Mouse (Mus musculus): ENCODE measurements around the gene Zmynd8.

- TF ChIP-seq CTCF (IDR thresholded peaks at IDR 0.05 in 2 of 3, conservative IDR thresholded peaks at IDR 0.05 in 1 of 3; ENCODE audit: control insufficient read depth in 1 of 3, insufficient read depth in 1 of 3, low read depth in 2 of 3, low read length in 3 of 3, poor library complexity in 1 of 3, severe bottlenecking in 1 of 3) = no peak
- TF ChIP-seq CHD1 (IDR thresholded peaks at IDR 0.05; ENCODE audit: low read depth, low read length) = no peak
- no peak for TF ChIP-seq POLR2AphosphoS5 (IDR thresholded peaks at IDR 0.05; ENCODE audit: borderline replicate concordance, low read depth, low read length)
- TF ChIP-seq POLR2A (IDR thresholded peaks at IDR 0.05; ENCODE audit: control insufficient read depth in 1 of 2, insufficient read depth in 1 of 2, low read depth in 1 of 2, low read length in 2 of 2, poor library complexity in 1 of 2) = no peak
- TF ChIP-seq GATA1 (IDR thresholded peaks at IDR 0.05; ENCODE audit: low read depth, low read length) = no peak
- TF ChIP-seq CHD2 (IDR thresholded peaks at IDR 0.05; ENCODE audit: low read length) = no peak
- no peak for TF ChIP-seq UBTF (IDR thresholded peaks at IDR 0.05; ENCODE audit: borderline replicate concordance, insufficient read depth, low read depth, low read length)
- TF ChIP-seq EP300 (IDR thresholded peaks at IDR 0.05; ENCODE audit: low read depth in 1 of 2, low read length in 2 of 2) = no peak
- no peak for TF ChIP-seq SIN3A (IDR thresholded peaks at IDR 0.05; ENCODE audit: low read length)
- TF ChIP-seq ZKSCAN1 (IDR thresholded peaks at IDR 0.05; ENCODE audit: low read depth, low read length) = no peak
- no peak for TF ChIP-seq GABPA (IDR thresholded peaks at IDR 0.05; ENCODE audit: low read depth, low read length)
Observed at GRCm38 (mm10) chr2:165936106-165936505, 37.3 kb upstream of the Zmynd8 start.

All from MEL (cell line).